Mouse (Mus musculus): ENCODE measurements around the gene Fat2. TPM values are rescaled to one million over a fixed set of nuclear protein-coding genes. Genes with fewer than 3 reads are reported as not detected.

Gene Fat2
- polyA plus RNA-seq, 1 experiment from 2014 or later, result 0.03 TPM

DNA sequence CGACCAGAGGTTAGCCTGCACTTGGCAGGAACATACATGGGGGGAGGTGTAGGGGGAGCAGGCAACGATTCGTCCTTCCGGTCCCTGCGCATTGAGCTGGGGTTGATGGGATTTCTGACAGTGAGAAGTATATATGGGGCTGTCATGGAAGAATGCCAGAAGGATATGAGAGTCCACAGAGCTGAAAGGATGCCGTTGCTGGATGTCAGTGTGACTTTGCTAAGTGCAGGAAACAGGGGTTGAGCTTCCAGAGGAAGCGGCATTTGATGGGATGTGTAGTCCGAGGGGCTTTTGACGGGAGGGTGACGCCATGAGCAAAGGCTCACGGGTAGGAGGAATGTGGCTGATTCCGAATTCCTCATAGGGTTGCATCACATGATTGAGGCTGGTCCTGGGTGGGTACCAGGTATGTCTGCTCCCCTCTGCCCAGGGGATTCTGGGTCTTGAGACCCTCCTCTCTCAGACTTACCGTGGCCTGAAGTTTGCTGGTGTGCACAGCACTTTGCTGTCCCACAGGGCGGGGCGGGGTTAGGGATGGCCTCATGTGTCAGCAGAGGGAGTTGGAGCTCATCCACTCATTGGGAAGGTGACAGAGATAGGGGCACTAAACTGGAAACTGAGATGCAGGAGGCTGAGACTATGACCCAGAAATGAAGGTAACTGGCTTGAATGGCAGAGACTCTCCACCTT, 21.9 kb upstream of the Fat2 start:
- H3K4me1 ChIP-seq, result peaks cover 7% of the 10 kb centered on the region; the same call in 1 of the 2 replicates
- H3K4me3 ChIP-seq, result no peak overlapping the region
- H3K27me3 ChIP-seq (ENCODE audit: insufficient read depth, poor library complexity, severe bottlenecking), result no peaks in the 10 kb centered on the region
- no peaks in the 10 kb centered on the region for H3K36me3 ChIP-seq
- H3K9me3 ChIP-seq, result no peaks in the 10 kb centered on the region
- 71% methylated on average over 15 of the region's 15 CpGs for WGBS
- DNase-seq (ENCODE audit: low spot score), result no peak
- H3K27ac ChIP-seq, result no peak overlapping the region

- no peaks in the 10 kb centered on the region for H3K36me3 ChIP-seq
- 91% methylated on average over 2 of the region's 2 CpGs for WGBS
These were observed 20.5 kb upstream of the Fat2 start for GRCm38 (mm10) chr11:55356846-55357245.

GRCm38 (mm10) chr11:55341961-55342371, 5.6 kb upstream of the Fat2 start:
- H3K27me3 ChIP-seq (ENCODE audit: insufficient read depth, poor library complexity, severe bottlenecking), result 0 out of 2 replicates have a peak, but pooled peaks cover 13% of the 10 kb centered on the region
- no peak overlapping the region for H3K4me3 ChIP-seq
- DNase-seq (ENCODE audit: low spot score), result no peak
- no peaks in the 10 kb centered on the region for H3K9me3 ChIP-seq
- H3K27ac ChIP-seq, result no peak overlapping the region
- H3K4me1 ChIP-seq, result peaks cover 5% of the 10 kb centered on the region; the same call in 1 of the 2 replicates
- H3K36me3 ChIP-seq, result no peaks in the 10 kb centered on the region
- WGBS, result 64% methylated on average over 11 of the region's 11 CpGs

More at GRCm38 (mm10) chr11:55356846-55357245, 20.5 kb upstream of the Fat2 start:
- no peaks in the 10 kb centered on the region for H3K9me3 ChIP-seq
- H3K4me3 ChIP-seq, result no peak overlapping the region
- H3K4me1 ChIP-seq, result peaks cover 7% of the 10 kb centered on the region; the same call in 1 of the 2 replicates
- H3K27ac ChIP-seq, result no peak overlapping the region
- H3K27me3 ChIP-seq (ENCODE audit: insufficient read depth, poor library complexity, severe bottlenecking), result no peaks in the 10 kb centered on the region
- no peak for DNase-seq (ENCODE audit: low spot score)

GRCm38 (mm10) chr11:55340789-55341188, 4.4 kb upstream of the Fat2 start:
- no peaks in the 10 kb centered on the region for H3K9me3 ChIP-seq
- peaks cover 5% of the 10 kb centered on the region; the same call in 1 of the 2 replicates for H3K4me1 ChIP-seq
- H3K36me3 ChIP-seq, result no peaks in the 10 kb centered on the region
- no peak overlapping the region for H3K27ac ChIP-seq
- peaks cover 23% of the 10 kb centered on the region for H3K27me3 ChIP-seq (ENCODE audit: insufficient read depth, poor library complexity, severe bottlenecking)
- 71% methylated on average over 2 of the region's 2 CpGs for WGBS
- DNase-seq (ENCODE audit: low spot score), result no peak
- no peak overlapping the region for H3K4me3 ChIP-seq

GRCm38 (mm10) chr11:55337032-55337769, 837 bp upstream of the Fat2 start:
- H3K4me1 ChIP-seq, result peaks cover 5% of the 10 kb centered on the region; the same call in 1 of the 2 replicates
- H3K9me3 ChIP-seq, result no peaks in the 10 kb centered on the region
- peaks cover 17% of the 10 kb centered on the region for H3K27me3 ChIP-seq (ENCODE audit: insufficient read depth, poor library complexity, severe bottlenecking)
- no peak overlapping the region for H3K27ac ChIP-seq
- no peaks in the 10 kb centered on the region for H3K36me3 ChIP-seq
- DNase-seq (ENCODE audit: low spot score), result no peak
- 69% methylated on average over 5 of the region's 5 CpGs for WGBS
- H3K4me3 ChIP-seq, result no peak overlapping the region

DNA sequence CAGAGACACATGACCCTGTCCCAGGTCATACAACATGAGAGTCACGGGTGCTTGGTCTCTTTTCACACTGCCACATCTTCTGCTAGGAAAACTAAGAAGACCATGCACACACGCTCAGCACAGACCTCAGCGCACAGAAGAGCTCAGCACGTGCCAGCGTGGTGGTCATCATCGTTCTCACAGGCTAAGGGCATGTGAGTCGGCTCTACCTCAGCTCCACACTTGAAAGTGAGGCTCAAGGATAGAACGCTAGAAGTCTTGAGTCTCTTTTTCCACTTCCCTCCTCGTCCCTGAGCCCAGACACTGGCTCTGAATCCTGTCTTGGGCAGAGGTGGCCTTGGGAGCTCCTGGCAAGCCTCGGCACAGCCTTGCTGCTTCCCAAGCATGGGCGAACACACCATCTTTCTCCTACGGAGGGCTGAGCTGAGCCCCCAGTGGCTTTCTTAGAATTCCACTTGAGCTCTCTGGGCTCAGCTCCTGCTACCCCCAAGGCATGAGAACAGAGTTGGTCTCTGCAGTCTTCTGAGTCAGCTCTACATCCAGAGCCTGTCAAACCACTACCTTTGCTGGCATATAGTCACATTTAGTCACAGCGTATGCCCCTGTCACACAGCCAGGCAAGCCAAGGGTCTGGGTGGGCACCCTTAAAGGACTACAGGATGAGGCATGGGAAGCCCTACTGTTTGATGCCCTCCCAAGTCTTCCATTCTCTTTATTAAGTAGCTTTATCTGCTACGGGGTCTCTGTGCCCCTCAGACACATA, 869 bp downstream of the Fat2 start:
- Histone ChIP-seq H3K27ac (no peak overlapping the region), H3K4me3 (no peak overlapping the region), H3K36me3 (no peaks in the 10 kb centered on the region), H3K4me1 (no peaks in the 10 kb centered on the region), H3K27me3 (ENCODE audit: insufficient read depth, poor library complexity, severe bottlenecking) (peaks cover 17% of the 10 kb centered on the region), H3K9me3 (no peaks in the 10 kb centered on the region)
- DNase-seq (ENCODE audit: low spot score), result no peak
- 85% methylated on average over 14 of the region's 14 CpGs for WGBS

GRCm38 (mm10) chr11:55334545-55334944, 1.8 kb downstream of the Fat2 start:
- peaks cover 17% of the 10 kb centered on the region for H3K27me3 ChIP-seq (ENCODE audit: insufficient read depth, poor library complexity, severe bottlenecking)
- no peaks in the 10 kb centered on the region for H3K9me3 ChIP-seq
- H3K36me3 ChIP-seq, result no peaks in the 10 kb centered on the region
- no peak overlapping the region for H3K4me3 ChIP-seq
- no peak for DNase-seq (ENCODE audit: low spot score)
- no peaks in the 10 kb centered on the region for H3K4me1 ChIP-seq
- no peak overlapping the region for H3K27ac ChIP-seq
- 85% methylated on average over 4 of the region's 4 CpGs for WGBS

GRCm38 (mm10) chr11:55334063-55334462, 2.3 kb downstream of the Fat2 start:
- Histone ChIP-seq H3K27me3 (ENCODE audit: insufficient read depth, poor library complexity, severe bottlenecking) (peaks cover 17% of the 10 kb centered on the region), H3K9me3 (no peaks in the 10 kb centered on the region), H3K27ac (no peak overlapping the region), H3K36me3 (no peaks in the 10 kb centered on the region), H3K4me1 (no peaks in the 10 kb centered on the region), H3K4me3 (no peak overlapping the region)
- no peak for DNase-seq (ENCODE audit: low spot score)
- WGBS, result 83% methylated on average over 6 of the region's 6 CpGs

- no peaks in the 10 kb centered on the region for H3K9me3 ChIP-seq
- no peak overlapping the region for H3K27ac ChIP-seq
- H3K4me3 ChIP-seq, result no peak overlapping the region
- no peak for DNase-seq (ENCODE audit: low spot score)
- H3K27me3 ChIP-seq (ENCODE audit: insufficient read depth, poor library complexity, severe bottlenecking), result no peaks in the 10 kb centered on the region
- WGBS, result 76% methylated on average over 16 of the region's 16 CpGs
- no peaks in the 10 kb centered on the region for H3K36me3 ChIP-seq
- H3K4me1 ChIP-seq, result peaks cover 5% of the 10 kb centered on the region; the same call in 1 of the 2 replicates
These were observed 6.2 kb downstream of the Fat2 start for GRCm38 (mm10) chr11:55329868-55330772.

- Histone ChIP-seq H3K4me1 (peaks cover 5% of the 10 kb centered on the region; the same call in 1 of the 2 replicates), H3K27ac (no peak overlapping the region), H3K4me3 (no peak overlapping the region), H3K9me3 (no peaks in the 10 kb centered on the region), H3K36me3 (no peaks in the 10 kb centered on the region), H3K27me3 (ENCODE audit: insufficient read depth, poor library complexity, severe bottlenecking) (no peaks in the 10 kb centered on the region)
- WGBS, result 77% methylated on average over 9 of the region's 9 CpGs
- DNase-seq (ENCODE audit: low spot score), result no peak
These were observed 8.6 kb downstream of the Fat2 start for GRCm38 (mm10) chr11:55327558-55328409.

DNA sequence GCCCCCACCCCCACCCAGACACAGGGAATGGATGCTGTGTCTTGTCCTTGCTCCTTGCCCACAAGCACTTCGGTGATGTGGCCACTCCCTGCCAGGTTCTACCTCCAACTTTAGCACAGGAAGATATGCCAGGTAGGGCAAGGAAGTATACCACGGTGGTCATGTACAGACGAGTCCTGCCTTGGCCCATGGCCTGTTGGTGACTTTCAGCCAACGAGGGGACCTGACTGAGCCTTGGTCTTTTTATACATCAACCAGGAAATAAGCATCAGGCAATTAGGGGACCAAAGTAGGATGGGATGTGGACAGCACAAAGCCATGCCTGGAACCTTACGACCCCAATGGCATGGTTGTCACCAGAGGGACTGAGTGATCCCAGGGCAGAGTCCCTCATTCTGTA, 9.3 kb downstream of the Fat2 start:
- Histone ChIP-seq H3K36me3 (no peaks in the 10 kb centered on the region), H3K9me3 (no peaks in the 10 kb centered on the region), H3K4me1 (peaks cover 5% of the 10 kb centered on the region; the same call in 1 of the 2 replicates), H3K27me3 (ENCODE audit: insufficient read depth, poor library complexity, severe bottlenecking) (no peaks in the 10 kb centered on the region), H3K27ac (no peak overlapping the region), H3K4me3 (no peak overlapping the region)
- 82% methylated on average over 5 of the region's 5 CpGs for WGBS
- DNase-seq (ENCODE audit: low spot score), result no peak
